Mouse (Mus musculus) T-helper 1 cell (primary cell): ENCODE measurements around the gene Fanca.
"Not testable (repeated sequence)": the region's sequence is repeated elsewhere in the genome, so short reads cannot be mapped to it uniquely, and the experiment has no call there.

Experiments used
- in situ Hi-C: fragments of 300-600 bp; cut with MboI, MseI; formaldehyde crosslinking; loops from one replicate; pipeline ENCODE4 v1.15.1; 2025; ENCODE audit warnings: high pct_unique_total_duplicates

Fanca gene

GRCm38 (mm10) chr8:123274447-123274846 lies 43.9 kb downstream of the Fanca start:
- in situ Hi-C loops, result no loop called here

DNA sequence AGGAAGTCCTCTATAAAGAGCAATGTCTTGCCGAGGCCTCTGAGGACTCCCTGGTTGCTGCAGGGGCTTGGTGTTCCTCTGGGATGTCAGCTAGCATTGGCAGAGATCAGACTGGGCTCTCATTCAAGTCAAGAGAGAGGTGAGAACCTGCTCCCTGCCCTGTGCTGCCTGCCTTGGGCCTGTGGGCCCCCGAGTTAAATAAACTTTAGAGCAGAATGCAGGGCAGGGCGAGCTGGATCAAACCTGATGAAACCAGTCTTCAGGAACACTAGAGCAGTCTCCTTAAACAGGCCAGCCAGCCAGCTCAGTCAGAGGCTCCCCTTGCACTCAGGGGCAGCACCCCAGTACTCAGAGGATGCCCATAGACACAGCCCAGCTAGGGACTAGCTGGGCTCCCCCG lies 46.5 kb downstream of the Fanca start:
- in situ Hi-C loops, result no loop called here

- in situ Hi-C loops, result no loop called here
These were observed 47.2 kb downstream of the Fanca start for GRCm38 (mm10) chr8:123271147-123271546.

GRCm38 (mm10) chr8:123267926-123268656 lies 50.3 kb downstream of the Fanca start:
- in situ Hi-C loops, result no loop called here

DNA sequence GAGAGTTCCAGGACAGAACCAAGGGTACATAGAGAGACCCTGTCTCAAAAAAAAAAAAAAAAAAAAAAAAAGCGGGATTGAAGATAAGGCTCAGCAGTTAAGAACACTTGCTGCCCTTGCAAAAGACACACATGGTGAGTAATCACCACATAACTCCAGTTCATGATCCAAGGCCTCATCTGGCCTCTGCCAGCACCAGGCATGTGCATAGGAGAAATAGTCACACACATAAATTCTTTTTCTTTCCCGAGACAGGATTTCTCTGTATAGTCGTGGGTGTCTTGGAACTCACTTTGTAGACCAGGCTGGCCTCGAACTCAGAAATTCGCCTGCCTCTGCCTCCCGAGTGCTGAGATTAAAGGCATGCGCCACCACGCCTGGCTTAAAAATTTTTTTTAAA lies 60.8 kb downstream of the Fanca start:
- in situ Hi-C loops, result not testable (repeated sequence)

- in situ Hi-C loops, result no loop called here
These were observed 61.3 kb downstream of the Fanca start for GRCm38 (mm10) chr8:123257114-123257513.

- in situ Hi-C loops, result no loop called here
These were observed 63.2 kb downstream of the Fanca start for GRCm38 (mm10) chr8:123255170-123255569.

GRCm38 (mm10) chr8:123254099-123254885 lies 64.1 kb downstream of the Fanca start, which contains the start of the genes Zfp276 and Vps9d1:
Gene Zfp276, plus strand, starts transcription at chr8:123254195.
Gene Vps9d1, minus strand, starts transcription at chr8:123254348.
- in situ Hi-C loops, result no loop called here

DNA sequence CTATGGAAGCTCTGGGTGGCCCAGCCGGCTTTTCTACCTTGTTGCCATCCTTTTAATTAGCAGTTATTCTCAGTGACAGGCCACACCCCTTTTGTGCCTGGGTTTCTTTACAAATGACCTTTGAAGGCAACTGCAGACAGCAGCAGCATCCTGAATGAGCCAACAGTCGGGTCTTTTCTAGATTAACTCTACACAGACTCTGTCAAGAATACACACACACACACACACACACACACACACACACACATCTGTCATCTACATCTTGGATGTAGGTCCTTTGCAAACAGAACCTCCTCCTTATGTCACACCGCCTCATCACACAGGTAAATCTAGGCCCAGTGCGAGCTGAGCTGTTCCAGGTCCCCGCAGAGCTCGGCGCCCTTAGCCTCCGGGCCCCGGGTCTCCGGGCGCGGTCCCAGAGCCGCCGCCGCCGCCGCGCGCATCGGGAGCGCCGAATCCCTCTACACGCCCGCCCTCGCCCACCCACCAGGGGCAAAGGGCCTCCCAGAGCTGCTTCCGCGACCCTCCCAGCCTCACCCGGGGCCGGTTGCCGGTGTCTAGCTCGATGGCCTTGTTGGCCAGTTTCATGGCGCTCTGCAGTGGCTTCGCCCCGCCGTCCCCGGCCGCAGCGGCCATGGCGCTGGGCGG lies 64.8 kb downstream of the Fanca start:
- in situ Hi-C loops, result no loop called here

- in situ Hi-C loops, result no loop called here
These were observed 65.5 kb downstream of the Fanca start for GRCm38 (mm10) chr8:123252925-123253324.

DNA sequence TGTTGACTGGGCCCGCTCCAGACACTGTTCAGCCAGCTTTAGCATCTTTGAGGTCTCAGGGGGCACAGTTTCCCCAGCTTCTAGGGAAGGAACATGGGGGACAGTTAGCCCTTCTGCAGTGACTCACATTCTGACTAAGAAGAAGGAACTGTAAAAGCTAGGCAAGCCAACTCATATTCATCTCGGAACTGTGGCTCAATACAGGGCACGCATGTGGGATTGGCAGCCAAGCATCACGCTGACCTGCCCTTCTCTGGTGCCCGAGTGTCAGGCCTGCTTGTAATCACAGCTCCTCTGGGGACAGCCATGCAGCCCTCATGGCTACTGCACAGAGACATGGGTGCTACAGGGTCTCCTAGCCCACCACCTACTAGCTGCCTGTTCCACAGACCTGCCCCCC lies 67.4 kb downstream of the Fanca start:
- in situ Hi-C loops, result no loop called here

- in situ Hi-C loops, result no loop called here
These were observed 69.8 kb downstream of the Fanca start for GRCm38 (mm10) chr8:123248596-123248995.

GRCm38 (mm10) chr8:123247748-123248147 lies 70.6 kb downstream of the Fanca start:
- in situ Hi-C loops, result no loop called here

DNA sequence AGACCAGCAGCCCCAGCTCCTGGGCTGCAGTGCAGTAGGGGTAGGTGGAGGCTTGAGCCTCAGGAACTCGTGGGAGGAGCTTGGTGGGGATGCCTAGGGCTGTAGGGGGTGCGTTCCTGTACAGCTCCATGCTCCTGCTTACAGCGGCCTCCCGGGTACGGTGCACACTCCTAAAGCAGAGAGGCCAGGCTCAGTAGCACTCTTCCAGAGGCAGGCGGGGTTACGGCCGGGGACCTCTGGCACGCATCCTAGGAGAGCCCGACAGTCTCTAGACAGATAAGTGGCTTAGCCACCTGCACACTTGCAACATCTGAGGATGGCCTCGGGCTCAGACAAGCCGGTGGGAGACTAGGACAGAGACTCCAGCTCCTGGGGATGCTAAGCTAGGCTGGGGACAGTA lies 72.8 kb downstream of the Fanca start:
- in situ Hi-C loops, result no loop called here

DNA sequence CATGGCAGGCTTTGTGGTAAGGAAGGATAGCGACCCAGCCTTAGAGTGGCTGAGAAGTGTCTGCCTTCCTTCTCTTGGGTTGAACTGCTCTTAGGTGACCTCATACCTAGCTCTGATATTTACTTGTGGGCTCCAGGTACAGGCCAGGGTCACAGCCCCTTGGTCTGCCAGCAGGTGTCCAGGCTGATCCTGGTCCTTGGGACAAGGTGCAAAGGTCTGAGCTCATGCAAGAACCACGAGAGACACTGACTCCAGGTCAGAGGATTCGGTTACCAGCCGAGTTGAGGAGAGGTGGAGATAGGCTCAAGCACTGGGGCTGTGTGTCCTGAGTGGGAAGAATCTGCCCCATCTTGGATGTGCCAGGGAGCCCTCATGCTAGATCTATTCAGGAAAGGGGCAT lies 74.0 kb downstream of the Fanca start:
- in situ Hi-C loops, result no loop called here

- in situ Hi-C loops, result no loop called here
These were observed 75.3 kb downstream of the Fanca start for GRCm38 (mm10) chr8:123243053-123243452.

GRCm38 (mm10) chr8:123242107-123242923 lies 76.1 kb downstream of the Fanca start:
- in situ Hi-C loops, result no loop called here

GRCm38 (mm10) chr8:123239398-123239797 lies 79.0 kb downstream of the Fanca start:
- in situ Hi-C loops, result no loop called here

GRCm38 (mm10) chr8:123235520-123236497 lies 82.6 kb downstream of the Fanca start, which contains the start of gene Spata2l:
Gene Spata2l, minus strand, starts transcription at chr8:123236233.
- in situ Hi-C loops, result no loop called here

DNA sequence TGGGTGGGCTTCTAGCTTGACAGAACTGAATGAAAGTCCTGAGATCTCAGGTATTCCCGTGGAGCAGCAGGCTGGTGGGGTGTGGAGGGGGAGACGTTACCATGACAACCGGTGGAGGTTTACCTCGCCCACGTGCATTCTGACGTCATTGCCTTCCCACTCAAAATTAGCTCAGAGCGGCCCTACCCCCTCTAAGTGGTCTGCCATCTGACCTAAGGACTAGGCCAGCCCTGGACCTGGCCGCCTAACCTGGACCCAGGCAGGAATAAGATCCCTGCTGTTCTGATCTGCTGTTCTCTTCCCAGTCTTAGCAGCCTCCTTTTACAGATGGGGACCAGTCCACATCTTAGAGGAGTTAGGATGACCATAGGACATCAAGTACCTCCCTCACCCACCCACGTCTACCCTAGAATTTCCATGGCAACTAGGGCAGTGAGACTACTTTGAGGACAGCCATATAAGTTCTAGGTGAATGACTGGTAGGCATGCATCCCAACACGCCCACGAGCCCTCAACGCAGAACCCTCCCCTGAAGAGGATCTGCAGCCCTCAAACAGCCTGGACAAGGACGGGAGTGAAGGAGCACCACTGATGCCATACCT lies 83.4 kb downstream of the Fanca start:
- in situ Hi-C loops, result no loop called here
